Mouse (Mus musculus): ENCODE measurements around the gene Lrch3. TPM values are rescaled to one million over a fixed set of nuclear protein-coding genes. Genes with fewer than 3 reads are reported as not detected.
A peak's percentile ranks its signal among the peaks of the same experiment; 100 is the strongest.
"Not testable (repeated sequence)": the region's sequence is repeated elsewhere in the genome, so short reads cannot be mapped to it uniquely, and the experiment has no call there.

The Lrch3 gene
- total RNA-seq (2021): 10 to 100 TPM; 14.1 to 16.0 TPM
- long read RNA-seq, experiment 1, full-length matches to known transcripts: 11 of 23 reads
- long read RNA-seq, experiment 1, partial matches to known transcripts: 2 of 23 reads
- long read RNA-seq, experiment 1, other reads (novel, unspliced or antisense): 10 of 23 reads
- long read RNA-seq, experiment 2, full-length matches to known transcripts: 16 of 22 reads
- long read RNA-seq, experiment 2, partial matches to known transcripts: 2 of 22 reads
- long read RNA-seq, experiment 2, other reads (novel, unspliced or antisense): 4 of 22 reads

- intact Hi-C loops (cut with DNase I): loop anchor here (5.0 kb wide), 1 partner anchor 43 kb away; no protein-coding TSS in a partner anchor
- Histone ChIP-seq H3K4me3 (peak within 1 kb of the TSS; percentile 85), H3K27ac (peak within 1 kb of the TSS; percentile 98)
- DNase-seq: peak; percentile 98
- no peak for TF ChIP-seq CTCF (IDR thresholded peaks at IDR 0.05)
Measured at GRCm38 (mm10) chr16:32913937-32914881, at the start of gene Lrch3. TSS of gene Lrch3 (plus strand) at chr16:32914100.

- DNase-seq: no peak
- Histone ChIP-seq H3K4me3 (0 out of 2 replicates have a peak overlapping the region, but pooled peaks have one; percentile 2), H3K27ac (peak overlapping the region; percentile 62)
- no peak for TF ChIP-seq CTCF (IDR thresholded peaks at IDR 0.05)
- intact Hi-C loops (cut with DNase I): loop anchor here (5.0 kb wide), 1 partner anchor 48 kb away; no protein-coding TSS in a partner anchor
Measured at GRCm38 (mm10) chr16:32865401-32865800, 48.5 kb upstream of the Lrch3 start.

GRCm38 (mm10) chr16:32866713-32867112, 47.2 kb upstream of the Lrch3 start:
- no peak for DNase-seq
- intact Hi-C loops (cut with DNase I): loop anchor here (5.0 kb wide), 1 partner anchor 49 kb away; no protein-coding TSS in a partner anchor

GRCm38 (mm10) chr16:32867919-32868552, 45.9 kb upstream of the Lrch3 start:
- DNase-seq: peak; percentile 92
- Histone ChIP-seq H3K27ac (peak overlapping the region; percentile 98), H3K4me3 (peak overlapping the region; percentile 77)
- intact Hi-C loops (cut with DNase I): loop anchor here (1.0 to 5.0 kb wide), 2 partner anchors 9 to 51 kb away; partner anchors contain the start of genes Fyttd1 and Rubcn
- no peak for TF ChIP-seq CTCF (IDR thresholded peaks at IDR 0.05)

More at GRCm38 (mm10) chr16:32866713-32867112, 47.2 kb upstream of the Lrch3 start:
- Histone ChIP-seq H3K4me3 (peak overlapping the region; percentile 77), H3K27ac (peak overlapping the region; percentile 98)
- no peak for TF ChIP-seq CTCF (IDR thresholded peaks at IDR 0.05)

- H3K27ac ChIP-seq: no peak overlapping the region
- no peak overlapping the region for H3K4me3 ChIP-seq
- intact Hi-C loops (cut with DNase I): no loop called here
- TF ChIP-seq CTCF (IDR thresholded peaks at IDR 0.05): no peak
- DNase-seq: no peak
Measured at GRCm38 (mm10) chr16:32870231-32870630, 43.7 kb upstream of the Lrch3 start.

GRCm38 (mm10) chr16:32873366-32873765, 40.5 kb upstream of the Lrch3 start:
- intact Hi-C loops (cut with DNase I): no loop called here
- no peak for TF ChIP-seq CTCF (IDR thresholded peaks at IDR 0.05)
- no peak for DNase-seq
- no peak overlapping the region for H3K4me3 ChIP-seq
- no peak overlapping the region for H3K27ac ChIP-seq

GRCm38 (mm10) chr16:32875281-32875680, 38.6 kb upstream of the Lrch3 start:
- DNase-seq, H3K27ac ChIP-seq, H3K4me3 ChIP-seq: not testable (repeated sequence)
- intact Hi-C loops (cut with DNase I): loop anchor here (5.0 kb wide), 1 partner anchor 63 kb away; the partner anchor contains the start of gene Smbd1
- TF ChIP-seq CTCF (IDR thresholded peaks at IDR 0.05): 0 out of 2 replicates have a peak, but pooled peaks have one; percentile 20

GRCm38 (mm10) chr16:32875847-32876246, 38.1 kb upstream of the Lrch3 start:
- no peak for DNase-seq
- intact Hi-C loops (cut with DNase I): loop anchor here (5.0 kb wide), 1 partner anchor 64 kb away; the partner anchor contains the start of gene Smbd1
- Histone ChIP-seq H3K4me3 (no peak overlapping the region; the same call in 1 of the 2 replicates), H3K27ac (peak overlapping the region; percentile 98; the same call in 1 of the 2 replicates)
- no peak for TF ChIP-seq CTCF (IDR thresholded peaks at IDR 0.05)

- DNase-seq: no peak
- no peak for TF ChIP-seq CTCF (IDR thresholded peaks at IDR 0.05)
- peak overlapping the region; percentile 97 for H3K4me3 ChIP-seq
- intact Hi-C loops (cut with DNase I): loop anchor here (1.0 to 5.0 kb wide), 2 partner anchors 9 to 65 kb away; partner anchors contain the start of gene Smbd1
- peak overlapping the region; percentile 98 for H3K27ac ChIP-seq
Measured at GRCm38 (mm10) chr16:32876831-32877230, 37.1 kb upstream of the Lrch3 start.

- intact Hi-C loops (cut with DNase I): loop anchor here (1.0 to 5.0 kb wide), 2 partner anchors 9 to 65 kb away; partner anchors contain the start of gene Smbd1
- DNase-seq: peak; percentile 98
- Histone ChIP-seq H3K27ac (peak within 1 kb of the TSS; percentile 98), H3K4me3 (peak within 1 kb of the TSS; percentile 97)
- TF ChIP-seq CTCF (IDR thresholded peaks at IDR 0.05): peak; percentile 67
Measured at GRCm38 (mm10) chr16:32877343-32878156, 36.4 kb upstream of the Lrch3 start, which contains the start of the genes Fyttd1 and Rubcn. TSS of gene Fyttd1 (plus strand) at chr16:32877500. TSS of gene Rubcn (minus strand) at chr16:32877766.

GRCm38 (mm10) chr16:32878157-32878598, 35.7 kb upstream of the Lrch3 start:
- TF ChIP-seq CTCF (IDR thresholded peaks at IDR 0.05): no peak
- peak; percentile 39 for DNase-seq
- Histone ChIP-seq H3K27ac (peak overlapping the region; percentile 98), H3K4me3 (peak overlapping the region; percentile 97)
- intact Hi-C loops (cut with DNase I): loop anchor here (5.0 kb wide), 1 partner anchor 66 kb away; the partner anchor contains the start of gene Smbd1
